Mouse (Mus musculus) E14TG2a.4 (cell line): ENCODE data around the gene Sap30bp.

Experiments used
- CTCF ChIP-seq: conservative IDR thresholded peaks from 2 replicates; pipeline ENCODE4 v1.5.1; 2014; ENCODE audit warnings: low read length
- NANOG ChIP-seq: IDR thresholded peaks from 2 replicates; pipeline ENCODE4 v1.6.1; 2014; ENCODE audit warnings: borderline replicate concordance, low read length, mixed read lengths
- POU5F1 ChIP-seq: IDR thresholded peaks from 2 replicates; pipeline ENCODE4 v1.6.1; 2014; ENCODE audit warnings: low read length, borderline replicate concordance

DNA sequence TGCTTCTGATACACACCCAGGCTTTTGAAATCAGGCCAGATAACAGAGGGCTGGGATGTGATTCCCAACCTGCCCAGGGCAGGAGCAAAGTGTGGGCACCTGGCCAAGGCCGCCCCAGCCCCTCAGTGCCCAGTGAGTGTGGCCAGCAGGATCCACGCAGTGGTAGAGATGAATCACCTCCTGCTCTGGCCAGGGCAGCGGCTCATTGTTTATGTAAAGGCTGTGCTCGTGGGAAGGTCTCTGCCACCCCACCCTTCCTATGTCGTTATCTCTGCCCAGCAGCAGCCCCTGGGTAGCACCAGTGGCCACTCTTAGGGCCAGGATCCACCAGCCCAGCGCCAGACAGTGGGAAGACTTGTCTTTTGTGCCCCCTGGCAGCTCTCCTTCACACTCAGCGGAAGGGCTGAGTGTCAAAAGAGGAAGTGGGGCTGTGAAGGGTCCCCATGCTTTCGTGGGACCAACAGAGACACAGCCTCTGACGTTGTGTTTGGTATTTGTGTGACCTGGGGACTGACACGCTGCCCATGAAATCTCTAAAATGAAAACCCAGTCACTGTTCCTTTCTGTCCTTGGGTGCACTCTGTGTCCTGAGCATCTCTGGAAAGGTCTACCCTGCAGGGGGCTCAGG lies 32.0 kb downstream of the Sap30bp start:
- TF ChIP-seq CTCF (no peak), POU5F1 (no peak), NANOG (no peak)
